Comparison of ENCODE assay signal across 8 mouse cellular contexts in genomic region chr7:102000921-102001630, GRCm38 (mm10). TPM values are rescaled to one million over a fixed set of nuclear protein-coding genes. Genes with fewer than 3 reads are reported as not detected.
DNase-seq lines count a peak whose midpoint lies in the region; ATAC-seq and TF ChIP-seq lines count a peak whose summit lies in the region.

No protein-coding gene starts in this region.

- peak overlapping the region; percentile 12 for H3K27ac ChIP-seq in left cerebral cortex, adult 2 months
- H3K27ac ChIP-seq in embryonic facial prominence, embryonic 15.5 days (replicated peaks), result peak overlapping the region; percentile 77
- no peak overlapping the region for H3K27ac ChIP-seq in lung, postnatal 0 days (ENCODE audit: low read length)
- no peak overlapping the region for H3K27ac ChIP-seq in intestine, embryonic 15.5 days

- H3K9ac ChIP-seq in embryonic facial prominence, embryonic 15.5 days, result no peak overlapping the region
- H3K9ac ChIP-seq in lung, postnatal 0 days (replicated peaks; ENCODE audit: low read depth), result no peak overlapping the region
- H3K9ac ChIP-seq in intestine, embryonic 15.5 days, result no peak overlapping the region

- H3K9me3 ChIP-seq in embryonic facial prominence, embryonic 15.5 days (replicated peaks), result no peaks in the 10 kb centered on the region
- H3K9me3 ChIP-seq in lung, postnatal 0 days (ENCODE audit: low read length), result no peaks in the 10 kb centered on the region
- H3K9me3 ChIP-seq in intestine, embryonic 15.5 days, result no peaks in the 10 kb centered on the region

- no peak overlapping the region for H3K4me2 ChIP-seq in embryonic facial prominence, embryonic 15.5 days (replicated peaks)
- H3K4me2 ChIP-seq in lung, postnatal 0 days (replicated peaks; ENCODE audit: low read depth, low read length), result no peak overlapping the region
- no peak overlapping the region for H3K4me2 ChIP-seq in intestine, embryonic 15.5 days (replicated peaks)

- peaks cover 5% of the 10 kb centered on the region; the same call in 1 of the 2 replicates for H3K4me1 ChIP-seq in embryonic facial prominence, embryonic 15.5 days
- H3K4me1 ChIP-seq in lung, postnatal 0 days (ENCODE audit: insufficient read depth, low read depth, low read length), result no peaks in the 10 kb centered on the region
- H3K4me1 ChIP-seq in intestine, embryonic 15.5 days (replicated peaks), result no peaks in the 10 kb centered on the region

- DNase-seq in left cerebral cortex, adult 2 months (ENCODE audit: extremely low spot score in 1 of 2, low spot score in 2 of 2), result no peak
- no peak for DNase-seq in left cerebral cortex, adult 18-20 months (ENCODE audit: low spot score in 2 of 2)
- DNase-seq in cerebellum, adult 11-12 months, result peak; percentile 55
- no peak for DNase-seq in lung, postnatal 0 days (ENCODE audit: low spot score)
- DNase-seq in frontal cortex, postnatal 25 days (ENCODE audit: low spot score in 2 of 2), result no peak

- intact Hi-C loops in left cerebral cortex, adult 2 months (cut with DNase I), result loop anchor here (1.0 to 5.0 kb wide), 2 partner anchors 31 to 349 kb away; no protein-coding TSS in a partner anchor

- no peak overlapping the region for H3K4me3 ChIP-seq in left cerebral cortex, adult 2 months
- no peak overlapping the region for H3K4me3 ChIP-seq in embryonic facial prominence, embryonic 15.5 days (replicated peaks)
- H3K4me3 ChIP-seq in lung, postnatal 0 days (ENCODE audit: low read depth, low read length), result no peak overlapping the region
- no peak overlapping the region for H3K4me3 ChIP-seq in intestine, embryonic 15.5 days (replicated peaks)

- H3K27me3 ChIP-seq in embryonic facial prominence, embryonic 15.5 days, result no peaks in the 10 kb centered on the region
- no peaks in the 10 kb centered on the region for H3K27me3 ChIP-seq in lung, postnatal 0 days (replicated peaks; ENCODE audit: insufficient read depth, low read length)
- H3K27me3 ChIP-seq in intestine, embryonic 15.5 days (replicated peaks), result no peaks in the 10 kb centered on the region

- no peak for TF ChIP-seq CTCF in left cerebral cortex, adult 2 months (IDR thresholded peaks at IDR 0.05)
- TF ChIP-seq CTCF in lung, postnatal 0 days (IDR thresholded peaks at IDR 0.05), result no peak

- peaks cover 95% of the 10 kb centered on the region for H3K36me3 ChIP-seq in embryonic facial prominence, embryonic 15.5 days
- H3K36me3 ChIP-seq in lung, postnatal 0 days (ENCODE audit: insufficient read depth, low read length), result peaks cover 60% of the 10 kb centered on the region
- peaks cover 66% of the 10 kb centered on the region for H3K36me3 ChIP-seq in intestine, embryonic 15.5 days

- TF ChIP-seq EP300 in lung, postnatal 0 days (IDR thresholded peaks at IDR 0.05), result no peak

- WGBS in embryonic facial prominence, embryonic 15.5 days, result 82% methylated on average over 26 of the region's 26 CpGs
- 88% methylated on average over 26 of the region's 26 CpGs for WGBS in lung, postnatal 0 days
- WGBS in intestine, embryonic 15.5 days, result 90% methylated on average over 26 of the region's 26 CpGs

- no peak for ATAC-seq in embryonic facial prominence, embryonic 15.5 days (ENCODE audit: insufficient number of reproducible peaks, low FRiP score, low TSS enrichment, low read depth)
- peak; percentile 15 for ATAC-seq in lung, postnatal 0 days
- ATAC-seq in intestine, embryonic 15.5 days, result no peak
- no peak for ATAC-seq in erythroblast, adult 5-6 weeks (replicated peaks; ENCODE audit: low FRiP score, poor library complexity, severe bottlenecking)

RNA-seq across cellular contexts. Expression of gene Il18bp, which starts 17.4 kb away (rescaled TPM):
- total RNA-seq in left cerebral cortex, adult 2 months (2021), result 10 to 100 TPM in 1 of 2 experiments, 1 to 10 TPM in 1; 8.5 to 10.2 TPM
- 1 to 10 TPM; 6.6 to 6.8 TPM for total RNA-seq in left cerebral cortex, adult 18-20 months (2021)
- polyA plus RNA-seq in embryonic facial prominence, embryonic 15.5 days (2015; fragmentation: Nextera tagmentation; extraction: Ambion mirVana), result 2.4 and 2.5 TPM in 2 replicates
- 2.2 and 2.5 TPM in 2 replicates for polyA plus RNA-seq in lung, postnatal 0 days (2015; fragmentation: Nextera tagmentation; extraction: Ambion mirVana)
- 2.3 and 2.8 TPM in 2 replicates for polyA plus RNA-seq in intestine, embryonic 15.5 days (2015; fragmentation: Nextera tagmentation; extraction: Ambion mirVana)
- 7.7 TPM in 1 of 2 replicates, not detected in the other for total RNA-seq in erythroblast, adult 5-6 weeks (2015; ENCODE audit: low replicate concordance)
- 5.4 and 9.0 TPM in 2 replicates for total RNA-seq in erythroblast, adult 5-6 weeks (2017; ENCODE audit: low replicate concordance)

Comparison
In these comparisons a context has a peak if more than half of its experiments do, and no peak if none do; other contexts are left out.
1. H3K27ac ChIP-seq: peak in left cerebral cortex, adult 2 months (single experiment) and embryonic facial prominence, embryonic 15.5 days (single experiment); none in lung, postnatal 0 days (single experiment) and intestine, embryonic 15.5 days (single experiment).